Mouse (Mus musculus) activated CD4-positive, CD25-positive, alpha-beta regulatory T cell, adult 9 weeks (primary cell): Measurements from ENCODE around the gene Gcnt2. TPM values are rescaled to one million over a fixed set of nuclear protein-coding genes. Genes with fewer than 3 reads are reported as not detected.

Source experiments
- polyA plus RNA-seq: library from polyadenylated mRNA; unstranded; fragments of 100-300 nt; shearing (Covaris generic); gene quantifications from one replicate; pipeline ENCODE4 v1.2.1, GENCODE M21; 2017

Gene Gcnt2
- polyA plus RNA-seq = 0.28 TPM

DNA sequence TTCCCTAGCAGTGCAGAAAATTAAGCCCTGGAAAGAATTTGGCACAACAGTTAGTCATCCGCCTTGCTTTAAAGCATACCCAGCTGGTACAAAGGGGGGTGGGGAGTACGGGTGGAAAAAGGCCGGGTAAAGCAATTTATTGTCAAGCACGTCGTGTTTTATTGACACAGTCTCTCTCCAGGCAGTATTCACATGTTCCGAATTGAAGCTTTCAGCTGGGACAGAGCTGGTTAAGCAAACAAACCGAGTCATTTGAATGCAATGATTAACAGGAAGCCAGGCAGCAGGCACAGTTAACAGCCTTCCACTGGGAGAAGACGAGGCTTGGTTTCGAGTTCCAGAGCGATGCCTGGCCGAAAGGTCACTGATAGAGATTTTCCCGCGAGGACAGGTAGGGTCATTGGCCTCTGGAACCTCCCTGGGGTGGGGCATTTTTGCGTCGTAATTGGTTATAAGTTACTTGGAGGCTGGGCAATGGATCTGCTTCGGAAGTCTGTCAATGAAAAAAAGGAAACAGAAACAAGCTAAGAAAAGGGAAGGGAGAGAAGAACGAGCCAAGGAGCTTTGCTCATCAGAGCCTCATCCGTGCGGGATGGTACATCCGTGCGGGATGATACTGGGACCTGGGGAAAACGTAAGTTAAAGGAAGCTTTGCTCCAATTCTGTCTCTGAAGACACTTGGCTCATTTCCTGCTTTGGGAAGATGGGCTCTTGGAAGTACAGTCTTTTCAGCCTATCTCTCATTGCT, at the start of gene Gcnt2:
Gcnt2 (plus strand) TSS at position 103 of the 748 bp plus-strand sequence.

DNA sequence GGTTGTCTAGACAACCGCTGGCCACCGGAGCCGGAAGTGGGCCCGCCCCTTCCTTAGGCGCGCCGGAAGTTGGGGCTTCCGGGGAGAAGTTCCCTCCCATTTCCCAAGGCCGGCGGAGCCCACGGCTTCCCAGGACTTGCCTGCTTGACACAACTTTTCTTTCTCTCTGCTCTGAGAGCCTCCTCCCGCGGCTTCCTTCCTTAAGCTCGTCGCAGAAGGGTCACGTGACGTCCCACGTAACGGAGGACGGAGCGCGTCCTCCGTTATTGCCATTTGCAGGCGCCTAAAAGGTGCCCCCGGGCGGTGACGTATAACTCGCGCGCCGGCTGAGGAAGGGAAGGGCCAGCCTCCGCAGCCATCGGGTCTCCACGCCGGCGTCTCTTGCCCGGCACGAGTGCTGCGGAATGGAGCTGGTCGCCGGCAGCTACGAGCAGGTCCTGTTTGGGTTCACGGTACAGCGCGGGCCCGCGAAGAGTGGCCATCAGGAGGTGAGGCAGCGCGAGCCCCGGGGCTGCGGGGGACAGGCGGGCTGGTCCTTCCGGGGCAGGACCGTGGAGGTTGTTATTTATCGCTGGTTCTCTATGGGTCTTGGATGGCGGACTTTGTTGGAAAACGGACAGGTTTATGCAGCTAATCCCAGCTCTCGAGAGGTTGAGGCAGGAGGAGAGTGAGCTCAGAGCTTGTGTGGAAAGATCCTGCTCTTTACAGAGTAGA, 141.5 kb downstream of the Gcnt2 start, which contains the start of gene Pak1ip1:
Pak1ip1 (plus strand) TSS at position 98 of the 714 bp plus-strand sequence.

Other genes starting within 250 kb of the Gcnt2 start
- not detected for gene Tfap2a, start 121.4 kb upstream of the Gcnt2 start, polyA plus RNA-seq
- 102 TPM for gene Pak1ip1, start 141.3 kb downstream of the Gcnt2 start, polyA plus RNA-seq
- 224 TPM for gene Tmem14c, start 156.5 kb downstream of the Gcnt2 start, polyA plus RNA-seq
- not detected for gene Mak, start 220.0 kb downstream of the Gcnt2 start, polyA plus RNA-seq